Mouse (Mus musculus) embryonic stem cell, embryonic (primary cell): ENCODE measurements around the gene Mthfd1.

Experiments
- CTCF ChIA-PET, 4 experiments: fragments of 300-600 bp in 2 of 4; fragments of 350-600 bp in 2 of 4; sonication (Branson Sonifier 250); formaldehyde crosslinking; loops; one replicate each; lab custom pipeline; 2022; ENCODE audit warnings: inconsistent platforms in 2 of 4; lab: Charles Lee
- POLR2A ChIA-PET, 4 experiments: fragments of 300-600 bp in 2 of 4; fragments of 350-600 bp in 2 of 4; sonication (Branson Sonifier 250); formaldehyde crosslinking; loops; one replicate each; lab custom pipeline; 2022; ENCODE audit warnings: antibody characterized with exemption in 4 of 4, inconsistent platforms in 1 of 4; lab: Charles Lee

Gene Mthfd1

DNA sequence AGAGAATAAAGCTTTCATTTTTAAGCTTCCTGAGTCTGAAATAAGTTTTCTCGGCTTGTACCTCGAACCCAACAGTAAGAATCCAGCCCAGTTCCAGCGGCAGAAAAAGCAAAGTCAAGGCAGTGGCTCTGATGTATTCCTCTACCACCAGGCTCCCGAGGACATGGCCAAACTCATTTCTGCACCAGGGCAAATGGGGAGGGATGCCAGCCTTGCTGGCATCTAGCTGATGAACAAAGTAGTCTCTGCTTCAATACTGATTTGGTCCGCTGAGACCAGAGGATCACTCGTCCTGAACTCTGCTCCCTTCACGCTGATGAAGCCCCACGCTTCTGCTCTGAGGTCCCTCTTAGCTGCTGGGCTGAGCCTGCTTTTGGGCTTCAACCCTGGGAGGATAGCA is 1.1 kb upstream of the Mthfd1 start:
- POLR2A ChIA-PET = interaction anchor here (0.6 to 5.4 kb wide), 30 partner anchors 8 to 708 kb away, joined by 3 to 34 read pairs (median 5); partner anchors contain the start of genes Wdr89 (in 2 of the 4) and Max (in 1 of the 4)
- CTCF ChIA-PET = interaction anchor here in 1 of 4 experiments (1.4 to 2.6 kb wide), 2 partner anchors 58 to 63 kb away, joined by 9 to 11 read pairs; no protein-coding TSS in a partner anchor

DNA sequence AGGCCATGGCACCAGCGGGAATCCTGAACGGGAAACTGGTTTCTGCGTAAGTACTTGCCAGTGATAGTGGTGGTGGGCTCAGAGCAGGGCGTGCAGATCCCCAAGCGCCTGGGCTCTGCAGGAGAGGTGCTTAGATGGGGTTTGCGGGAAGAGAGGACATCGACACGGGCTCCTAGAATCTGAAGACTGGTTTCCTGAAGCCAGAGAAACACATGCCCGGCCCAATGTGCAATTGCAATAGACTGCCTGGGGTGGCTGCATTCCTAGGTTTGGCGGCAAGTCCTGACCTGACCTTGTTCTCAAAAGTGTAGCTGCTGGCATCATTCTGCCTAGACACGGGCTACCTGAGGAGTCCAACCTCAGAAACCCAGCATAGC is 389 bp downstream of the Mthfd1 start:
- CTCF ChIA-PET = interaction anchor here (0.5 to 2.6 kb wide), 12 partner anchors 9 to 279 kb away, joined by 3 to 11 read pairs (median 5); partner anchors contain the start of gene Tex21 (in 1 of the 4)
- POLR2A ChIA-PET = interaction anchor here (0.6 to 5.4 kb wide), 68 partner anchors 8 to 707 kb away, joined by 3 to 34 read pairs (median 4); partner anchors contain the start of genes Akap5 (in 1 of the 4), Hspa2 (in 1 of the 4), Max (in 1 of the 4) and Tex21 (in 1 of the 4)

DNA sequence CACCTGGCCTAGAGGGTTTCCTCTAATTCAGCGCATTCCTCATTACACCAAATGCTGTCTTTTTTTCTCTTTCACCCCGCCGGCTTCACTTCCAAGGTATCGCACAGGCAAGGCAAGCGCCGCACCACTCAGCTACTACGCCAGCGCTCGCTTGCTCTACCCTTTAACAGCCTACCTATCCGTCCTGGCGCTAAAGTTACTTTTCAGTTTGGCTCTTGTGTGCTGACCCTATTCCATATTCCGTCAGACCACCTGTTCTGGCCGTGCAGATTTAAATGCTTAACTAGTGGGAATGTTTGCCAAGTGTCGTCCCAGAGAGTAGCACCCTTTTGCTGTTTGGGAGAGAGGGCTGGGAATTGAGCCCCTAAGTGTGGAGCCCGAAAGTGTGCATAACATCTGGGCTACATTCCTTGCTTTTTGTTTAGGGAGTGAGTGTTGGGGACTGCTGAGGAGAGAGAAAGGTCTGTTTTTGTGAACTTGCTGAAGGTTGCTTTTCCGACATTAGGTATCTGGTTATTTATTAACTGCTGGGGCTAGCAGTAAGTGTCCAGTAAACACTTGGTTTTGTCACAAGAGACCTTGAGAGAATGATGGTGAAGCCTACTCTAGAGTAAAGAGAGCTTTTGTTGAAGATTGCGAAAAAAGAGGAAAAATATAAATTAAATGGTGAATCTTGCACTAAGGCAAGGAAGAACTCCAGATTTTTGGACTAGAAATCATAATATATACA is 1.2 kb downstream of the Mthfd1 start:
- POLR2A ChIA-PET = interaction anchor here (0.6 to 5.4 kb wide), 19 partner anchors 12 to 587 kb away, joined by 3 to 34 read pairs (median 5); partner anchors contain the start of genes Akap5 (in 1 of the 4), Hspa2 (in 1 of the 4) and Wdr89 (in 1 of the 4)
- CTCF ChIA-PET = interaction anchor here in 2 of 4 experiments (0.6 to 2.6 kb wide), 4 partner anchors 8 to 65 kb away, joined by 3 to 9 read pairs (median 7); no protein-coding TSS in a partner anchor

DNA sequence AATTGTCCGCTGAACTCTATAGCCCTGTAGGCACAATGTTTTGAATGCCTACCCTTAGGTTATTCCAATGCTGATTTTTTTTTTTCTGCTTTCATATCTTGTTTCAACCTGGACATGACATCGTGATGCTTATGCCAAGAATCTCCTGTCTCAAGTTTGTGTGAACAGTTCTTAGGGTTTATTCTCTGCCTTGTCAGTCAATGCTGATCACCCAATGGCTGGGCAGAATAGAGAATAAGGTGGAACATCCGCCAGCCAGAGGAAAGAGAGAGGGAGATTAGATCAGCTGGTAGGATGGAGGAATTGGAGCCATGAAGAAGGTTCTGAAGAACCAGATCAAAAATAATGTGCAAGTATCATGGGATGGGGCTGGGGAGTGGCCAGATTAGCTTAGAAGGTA is 5.6 kb downstream of the Mthfd1 start:
- POLR2A ChIA-PET = interaction anchor here in 2 of 4 experiments (0.6 to 3.2 kb wide), 9 partner anchors 11 to 111 kb away, joined by 3 to 7 read pairs (median 4); no protein-coding TSS in a partner anchor
- CTCF ChIA-PET = no interaction called here

DNA sequence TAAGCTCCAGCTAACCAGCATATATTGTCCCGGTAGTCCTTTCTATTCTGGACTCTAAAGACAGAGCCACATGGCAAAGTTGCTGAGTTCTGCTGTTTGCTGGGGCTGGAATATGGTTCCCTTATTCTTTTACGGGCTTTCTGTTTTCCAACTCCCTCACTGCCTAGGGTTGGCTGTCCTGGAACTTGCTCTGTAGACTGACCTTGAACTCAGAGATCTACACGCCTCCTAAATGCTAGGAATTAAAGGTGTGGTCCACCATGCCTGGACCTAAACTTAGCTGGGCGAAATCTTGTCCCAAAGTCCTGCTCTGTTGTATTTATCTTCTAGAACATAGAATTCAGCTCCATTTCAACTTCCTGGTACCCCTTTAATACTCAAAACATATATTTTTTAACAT is 6.5 kb downstream of the Mthfd1 start:
- ChIA-PET CTCF (interaction anchor here in 1 of 4 experiments (0.9 kb wide), 1 partner anchor 24 kb away, joined by 3 read pairs; no protein-coding TSS in a partner anchor), POLR2A (interaction anchor here in 2 of 4 experiments (1.1 to 3.2 kb wide), 9 partner anchors 8 to 46 kb away, joined by 4 to 10 read pairs (median 6); no protein-coding TSS in a partner anchor)

DNA sequence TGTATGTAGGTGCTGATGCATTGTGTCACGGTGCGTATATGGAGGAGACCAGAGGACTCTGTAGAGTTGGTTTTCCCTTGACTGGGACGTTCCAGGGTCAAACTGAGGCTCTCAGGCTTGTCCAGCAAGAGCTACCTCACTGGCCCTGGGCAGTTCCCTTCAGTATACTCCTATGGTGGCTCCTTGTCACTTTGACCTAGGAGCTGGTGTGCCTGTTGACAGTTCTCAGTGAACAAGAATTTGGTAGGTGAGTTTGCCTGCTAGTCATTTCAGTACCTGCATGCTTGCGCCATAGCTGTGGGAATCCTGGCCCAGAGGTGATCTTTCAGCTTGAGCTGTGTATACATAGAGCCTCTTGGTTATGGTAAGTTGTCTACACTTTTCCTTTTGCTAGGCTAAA is 7.8 kb downstream of the Mthfd1 start:
- ChIA-PET CTCF (interaction anchor here in 2 of 4 experiments (0.6 to 1.5 kb wide), 3 partner anchors 10 to 72 kb away, joined by 3 to 4 read pairs (median 3); no protein-coding TSS in a partner anchor), POLR2A (interaction anchor here in 3 of 4 experiments (0.6 to 3.2 kb wide), 15 partner anchors 8 to 703 kb away, joined by 3 to 10 read pairs (median 4); partner anchors contain the start of genes Akap5 (in 2 of the 3) and Mthfd1 (in 2 of the 3))

DNA sequence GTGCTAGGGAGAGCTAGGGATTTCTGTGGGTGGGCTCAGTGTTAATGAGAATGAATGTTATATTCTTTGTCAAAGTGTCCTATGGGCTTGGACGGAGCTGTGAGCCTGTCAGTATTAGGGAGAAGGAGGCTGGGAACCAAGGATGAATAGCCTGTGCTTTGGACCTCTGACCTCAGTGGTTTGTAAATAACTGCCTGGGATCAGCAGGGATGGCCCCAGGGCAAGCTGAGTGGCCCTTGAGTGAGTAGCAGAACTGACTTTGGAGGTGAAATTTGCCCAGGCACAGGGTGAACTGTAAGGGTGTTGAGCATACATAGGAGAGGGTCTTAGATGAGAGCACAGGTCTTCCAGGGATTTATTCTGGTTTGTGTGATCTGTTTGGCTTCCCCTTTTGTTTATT is 8.8 kb downstream of the Mthfd1 start:
- ChIA-PET CTCF (interaction anchor here in 3 of 4 experiments (0.5 to 1.5 kb wide), 5 partner anchors 8 to 271 kb away, joined by 3 to 4 read pairs (median 3); no protein-coding TSS in a partner anchor), POLR2A (interaction anchor here in 3 of 4 experiments (1.0 to 3.2 kb wide), 14 partner anchors 8 to 67 kb away, joined by 3 to 10 read pairs (median 4); partner anchors contain the start of genes Mthfd1 (in 3 of the 3) and Akap5 (in 1 of the 3))

DNA sequence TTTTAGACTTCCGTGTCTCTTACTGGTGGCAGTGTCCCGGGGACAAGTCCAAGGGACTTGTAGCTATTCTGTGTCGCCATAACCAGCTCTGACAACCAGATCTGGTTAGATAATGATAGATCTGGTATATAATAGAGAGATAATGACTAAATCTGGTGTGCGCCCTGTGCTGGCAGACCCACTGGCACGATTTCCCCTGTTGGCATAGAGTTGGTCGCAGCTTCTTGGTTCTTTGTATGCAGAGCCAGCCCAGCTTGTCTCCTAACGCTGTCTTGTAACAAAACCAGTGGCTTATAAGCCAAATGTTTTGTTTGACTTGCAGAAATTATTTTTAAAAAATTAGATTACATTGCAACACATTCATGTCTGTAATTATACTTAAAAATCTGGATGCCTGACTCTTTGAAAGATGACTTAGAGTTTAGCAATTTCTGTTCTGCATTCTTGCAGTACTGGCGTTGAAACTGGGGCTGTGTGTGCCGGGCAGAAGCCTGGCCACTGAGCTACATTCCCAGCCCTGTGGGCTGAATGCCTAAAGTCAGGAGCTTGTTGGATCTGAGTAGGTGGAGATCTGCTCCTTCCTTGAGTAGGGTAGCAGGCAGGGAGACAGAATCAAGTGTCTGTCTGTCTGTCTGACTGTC is 9.3 kb downstream of the Mthfd1 start:
- ChIA-PET CTCF (interaction anchor here in 3 of 4 experiments (0.5 to 1.5 kb wide), 5 partner anchors 9 to 272 kb away, joined by 3 to 4 read pairs (median 3); no protein-coding TSS in a partner anchor), POLR2A (interaction anchor here in 2 of 4 experiments (1.0 to 2.4 kb wide), 11 partner anchors 8 to 68 kb away, joined by 3 to 10 read pairs (median 4); partner anchors contain the start of genes Mthfd1 (in 2 of the 2) and Akap5 (in 1 of the 2))

DNA sequence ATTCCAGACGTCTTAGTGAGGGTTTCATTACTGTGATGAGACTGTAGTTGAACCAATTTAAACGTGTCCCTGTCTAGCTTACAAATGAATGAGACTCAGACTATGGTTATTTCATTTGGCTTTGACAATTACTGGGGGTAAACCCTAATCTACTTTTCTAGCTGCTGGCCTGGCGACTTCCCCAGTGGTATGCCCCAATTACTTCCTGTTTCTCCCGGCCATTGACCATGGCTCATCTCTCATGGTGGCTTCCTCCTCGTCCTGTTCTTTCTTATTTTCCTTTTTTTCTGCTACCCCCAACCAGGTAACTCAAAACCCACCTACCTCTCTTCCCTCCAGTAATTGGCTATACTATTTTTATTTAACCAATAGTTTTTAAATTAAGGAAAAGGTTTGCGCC is 9.9 kb downstream of the Mthfd1 start:
- ChIA-PET CTCF (interaction anchor here in 1 of 4 experiments (1.0 kb wide), 1 partner anchor 28 kb away, joined by 3 read pairs; no protein-coding TSS in a partner anchor), POLR2A (interaction anchor here in 2 of 4 experiments (1.2 to 2.4 kb wide), 5 partner anchors 10 to 35 kb away, joined by 3 to 8 read pairs (median 6); partner anchors contain the start of gene Mthfd1 (in 1 of the 2))

DNA sequence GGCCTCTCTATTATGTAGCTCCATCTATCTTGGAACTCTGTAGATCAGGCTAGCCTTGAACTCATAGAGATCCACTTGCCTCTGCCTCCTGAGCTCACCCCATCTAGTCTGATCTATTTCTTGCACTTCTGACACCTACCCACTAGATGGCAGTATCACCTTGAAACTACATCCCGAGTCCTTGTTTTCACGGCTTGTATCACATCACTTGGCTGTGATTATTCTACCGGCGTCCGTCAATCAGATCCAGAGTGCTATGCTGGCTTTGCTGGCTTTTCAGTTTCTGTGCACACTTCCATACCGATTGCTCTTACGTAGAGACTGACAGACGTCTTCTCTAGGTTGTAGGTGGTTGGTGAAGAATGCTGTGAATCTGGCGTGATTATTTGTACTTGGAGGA is 11.8 kb downstream of the Mthfd1 start:
- POLR2A ChIA-PET = interaction anchor here (0.5 to 3.3 kb wide), 9 partner anchors 12 to 58 kb away, joined by 3 to 19 read pairs (median 3); partner anchors contain the start of genes Mthfd1 (in 3 of the 4) and Akap5 (in 1 of the 4)
- CTCF ChIA-PET = interaction anchor here (0.5 to 2.4 kb wide), 20 partner anchors 8 to 695 kb away, joined by 3 to 11 read pairs (median 3); partner anchors contain the start of genes Max (in 1 of the 4) and Mthfd1 (in 1 of the 4)

DNA sequence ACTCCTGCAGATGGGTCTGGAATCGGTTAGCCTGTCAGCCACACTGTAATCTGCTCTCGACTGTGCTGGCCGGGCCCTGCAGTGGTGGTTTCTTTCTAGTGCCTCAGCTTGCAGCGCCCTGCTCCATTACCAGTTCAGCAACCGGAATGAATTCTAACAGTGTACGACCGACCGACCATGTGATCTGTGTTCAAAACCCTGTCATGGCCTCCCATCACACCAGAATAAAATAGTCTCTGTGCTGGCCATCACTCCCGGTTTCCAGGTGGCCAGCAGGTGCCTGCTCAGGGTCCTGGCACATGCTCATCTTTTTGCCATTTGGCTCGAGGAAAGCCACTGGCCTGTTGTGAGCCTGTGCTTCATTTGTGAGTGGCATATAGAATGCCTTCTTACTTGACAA is 13.6 kb downstream of the Mthfd1 start:
- ChIA-PET POLR2A (interaction anchor here in 3 of 4 experiments (0.5 to 3.3 kb wide), 17 partner anchors 8 to 100 kb away, joined by 3 to 19 read pairs (median 4); partner anchors contain the start of gene Mthfd1 (in 3 of the 3)), CTCF (interaction anchor here (0.5 to 2.6 kb wide), 9 partner anchors 13 to 72 kb away, joined by 3 to 7 read pairs (median 4); partner anchors contain the start of gene Mthfd1 (in 1 of the 4))

DNA sequence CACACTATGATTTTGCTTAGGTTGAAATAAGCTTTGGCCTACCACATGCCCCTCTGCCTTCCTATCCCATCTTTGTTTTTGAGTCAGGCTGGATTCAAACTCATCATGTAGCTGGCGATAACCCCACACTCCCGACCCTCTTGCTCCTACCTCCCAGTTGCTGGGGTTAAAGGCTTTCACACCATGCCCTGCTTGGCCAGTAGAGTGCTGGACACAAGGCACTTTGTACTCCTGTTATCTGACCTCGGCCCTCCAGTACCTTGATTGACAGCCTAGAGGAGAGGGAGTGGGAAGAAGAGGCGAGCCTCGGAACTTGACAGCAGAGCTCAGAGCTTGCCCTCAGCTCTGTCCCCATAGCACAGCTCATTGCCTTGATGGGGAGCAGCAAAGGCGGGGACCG is 14.1 kb downstream of the Mthfd1 start:
- ChIA-PET POLR2A (interaction anchor here in 3 of 4 experiments (0.6 to 3.3 kb wide), 11 partner anchors 10 to 99 kb away, joined by 3 to 19 read pairs (median 5); partner anchors contain the start of gene Mthfd1 (in 3 of the 3)), CTCF (interaction anchor here in 3 of 4 experiments (0.5 to 2.6 kb wide), 6 partner anchors 13 to 73 kb away, joined by 3 to 7 read pairs (median 4); no protein-coding TSS in a partner anchor)

DNA sequence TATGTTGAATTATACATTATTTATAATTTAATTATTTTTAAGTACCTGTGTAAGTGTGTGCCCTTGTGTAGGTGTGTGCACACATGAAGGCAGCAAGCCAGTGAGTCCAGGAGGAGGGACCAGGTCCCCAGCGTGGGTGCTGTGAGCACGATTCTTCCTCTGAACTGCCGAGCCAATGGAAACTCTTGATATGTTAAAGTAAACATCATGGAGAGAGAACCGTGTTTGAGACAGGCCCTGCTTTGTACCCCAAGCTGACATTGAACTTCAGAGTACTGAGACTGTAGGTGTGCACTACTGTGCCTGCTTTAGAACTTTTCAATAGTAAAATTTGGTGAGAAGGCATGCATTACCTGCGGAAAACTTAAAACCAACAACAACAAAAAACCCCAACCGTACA is 16.4 kb downstream of the Mthfd1 start:
- ChIA-PET CTCF (interaction anchor here in 1 of 4 experiments (0.5 to 1.1 kb wide), 2 partner anchors 22 to 566 kb away, joined by 3 to 5 read pairs; no protein-coding TSS in a partner anchor), POLR2A (interaction anchor here in 3 of 4 experiments (0.7 to 2.1 kb wide), 17 partner anchors 9 to 623 kb away, joined by 3 to 10 read pairs (median 4); partner anchors contain the start of gene Mthfd1 (in 2 of the 3))

DNA sequence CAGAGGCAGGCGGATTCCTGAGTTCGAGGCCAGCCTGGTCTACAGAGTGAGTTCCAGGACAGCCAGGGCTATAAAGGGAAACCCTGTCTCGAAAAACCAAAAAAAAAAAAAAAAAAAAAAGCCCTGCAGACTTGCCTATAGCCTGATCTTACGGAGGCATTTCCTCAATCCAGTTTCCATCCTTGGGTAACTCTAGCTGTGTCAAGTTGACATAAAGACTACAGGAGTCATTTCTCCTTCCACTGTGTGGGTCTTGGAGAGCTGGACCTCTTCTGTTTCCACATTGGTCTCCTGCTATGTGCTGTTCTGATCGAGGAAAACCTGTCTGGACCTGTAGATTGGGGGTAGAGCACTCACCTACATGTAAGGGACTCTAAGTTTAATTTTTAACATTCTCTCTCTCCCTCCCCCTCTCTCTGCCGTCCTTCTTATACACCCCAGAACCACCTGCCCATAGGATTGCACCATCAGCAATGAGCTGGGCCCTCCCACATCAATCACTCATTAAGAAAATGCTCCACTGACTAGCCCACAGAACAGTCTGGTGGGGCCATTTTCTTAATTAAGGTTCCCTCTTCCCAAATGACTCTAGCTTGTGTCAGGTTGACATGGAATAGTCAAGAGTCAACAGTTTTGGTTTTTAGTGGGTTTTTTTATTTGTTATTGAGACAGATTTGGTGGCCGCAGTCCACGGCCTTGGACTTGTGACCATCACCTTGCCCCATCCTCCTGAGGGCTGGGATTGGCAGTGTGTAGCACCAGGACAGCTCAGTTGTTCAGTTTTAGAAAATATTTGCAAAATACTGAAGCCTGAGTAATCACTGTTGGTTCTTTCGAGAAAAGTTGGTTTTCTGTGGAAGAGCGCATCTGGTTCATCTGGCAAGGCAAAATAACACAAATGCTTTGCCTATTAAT is 17.8 kb downstream of the Mthfd1 start:
- POLR2A ChIA-PET = interaction anchor here in 3 of 4 experiments (0.6 to 2.1 kb wide), 18 partner anchors 9 to 267 kb away, joined by 3 to 10 read pairs (median 4); partner anchors contain the start of gene Mthfd1 (in 1 of the 3)
- CTCF ChIA-PET = interaction anchor here in 2 of 4 experiments (0.7 to 1.1 kb wide), 4 partner anchors 10 to 74 kb away, joined by 3 to 5 read pairs (median 3); no protein-coding TSS in a partner anchor

DNA sequence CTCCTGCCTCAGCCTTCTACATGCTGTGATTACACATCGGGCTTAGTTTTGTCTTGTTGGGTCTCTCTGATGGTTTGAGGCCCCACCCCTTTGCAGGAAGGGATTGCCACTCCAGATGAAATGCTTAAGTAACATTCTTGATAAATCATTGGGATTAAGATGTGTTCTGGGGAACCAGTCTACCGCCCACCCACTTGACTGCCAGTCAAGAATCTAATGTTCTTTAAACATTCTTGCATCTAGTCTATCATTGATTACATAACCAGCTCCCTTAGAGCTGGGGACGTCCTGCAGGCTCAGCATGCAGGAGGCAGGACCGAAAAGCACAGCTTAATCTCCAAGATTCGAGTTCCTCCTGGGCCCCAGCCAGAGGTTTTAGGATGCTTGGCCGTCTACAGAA is 23.1 kb downstream of the Mthfd1 start:
- ChIA-PET CTCF (no interaction called here), POLR2A (interaction anchor here in 1 of 4 experiments (1.0 to 1.6 kb wide), 2 partner anchors 9 to 90 kb away, joined by 3 to 4 read pairs; no protein-coding TSS in a partner anchor)
